Mouse (Mus musculus) cerebellum, adult 11-12 months (tissue): ENCODE measurements at regions not wholly inside any gene's neighbourhood (a gene's known extent, or its start where the extent isn't known, plus 50 kb on each side); places are given as distances from the start of the nearest gene placed in this dataset.
A peak's percentile ranks its signal among the peaks of the same experiment; 100 is the strongest.

Source experiments
- DNase-seq: peaks from one replicate; pipeline ENCODE4 v3.0.0; 2022

GRCm38 (mm10) chr8:92130025-92130557 is 227.3 kb upstream of the Irx5 start:
- no peak for DNase-seq

- peak; percentile 10 for DNase-seq
Observed at GRCm38 (mm10) chr8:92129241-92130015, 228.0 kb upstream of the Irx5 start.

DNA sequence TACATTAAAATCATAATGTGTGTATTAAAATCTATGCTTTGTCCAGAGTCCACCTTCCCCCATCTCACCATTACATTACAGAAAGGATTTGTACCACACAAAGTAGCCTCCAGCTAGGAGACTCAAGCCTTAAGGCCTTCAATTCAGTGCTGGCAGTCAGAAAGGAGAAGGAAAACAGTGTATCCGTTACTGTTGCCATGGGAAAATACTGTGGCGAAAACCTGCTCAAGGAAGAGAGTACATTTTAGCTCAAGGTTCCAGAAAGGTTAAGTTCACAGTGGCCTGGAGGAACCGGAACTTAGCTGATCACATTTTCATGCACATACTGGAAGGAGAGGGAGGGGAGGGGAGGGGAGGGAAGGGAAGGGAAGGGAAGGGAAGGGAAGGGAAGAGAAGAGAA is 231.8 kb upstream of the Irx5 start:
- no peak for DNase-seq

- no peak for DNase-seq
Observed at GRCm38 (mm10) chr8:92121296-92121695, 236.1 kb upstream of the Irx5 start.

- no peak for DNase-seq
Observed at GRCm38 (mm10) chr8:92115479-92116267, 241.8 kb upstream of the Irx5 start.

- DNase-seq, result no peak
Observed at GRCm38 (mm10) chr8:92114311-92115275, 242.8 kb upstream of the Irx5 start.

DNA sequence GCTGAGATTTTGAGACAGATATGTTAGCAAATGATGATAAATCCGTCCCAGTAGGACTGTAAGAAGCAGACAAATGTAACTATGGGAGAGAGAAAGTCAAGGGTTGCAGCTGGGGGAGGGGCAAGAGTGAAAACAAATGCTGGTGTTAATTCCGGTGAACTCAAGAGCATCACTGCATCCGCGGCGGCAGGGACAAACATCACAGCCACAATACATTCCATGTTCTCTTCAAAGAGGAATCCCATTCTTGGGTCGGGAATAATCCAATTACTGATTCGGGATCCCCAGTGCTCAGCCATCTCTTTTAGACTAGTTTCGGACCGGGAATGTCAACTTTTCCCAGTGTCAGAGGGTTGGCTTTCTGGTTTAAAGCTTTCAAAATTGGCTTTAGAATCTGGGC is 243.5 kb upstream of the Irx5 start:
- DNase-seq, result no peak

DNA sequence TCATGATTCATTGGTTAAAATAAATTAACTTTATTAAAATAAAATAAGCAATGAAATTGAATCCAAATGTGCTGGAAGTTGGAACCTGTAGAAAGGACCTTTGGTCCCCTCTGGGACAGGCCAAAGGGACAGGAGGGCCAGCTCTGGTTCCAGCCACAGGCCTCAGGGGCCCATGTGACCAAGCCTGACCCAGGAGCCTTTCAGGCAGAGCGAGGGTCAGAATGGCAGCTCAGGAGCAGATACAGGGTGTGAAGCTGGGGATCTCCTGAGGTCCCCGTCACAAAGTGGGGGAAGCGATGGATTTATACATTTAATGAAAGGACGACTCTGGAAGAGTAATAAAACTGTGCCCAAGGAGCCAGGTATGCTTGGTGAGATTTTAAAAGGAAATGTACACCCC is 244.0 kb upstream of the Irx5 start:
- DNase-seq, result no peak

GRCm38 (mm10) chr8:92104561-92104960 is 252.9 kb upstream of the Irx5 start:
- DNase-seq, result no peak

- no peak for DNase-seq
Observed at GRCm38 (mm10) chr8:92102521-92102920, 254.9 kb upstream of the Irx5 start.

DNA sequence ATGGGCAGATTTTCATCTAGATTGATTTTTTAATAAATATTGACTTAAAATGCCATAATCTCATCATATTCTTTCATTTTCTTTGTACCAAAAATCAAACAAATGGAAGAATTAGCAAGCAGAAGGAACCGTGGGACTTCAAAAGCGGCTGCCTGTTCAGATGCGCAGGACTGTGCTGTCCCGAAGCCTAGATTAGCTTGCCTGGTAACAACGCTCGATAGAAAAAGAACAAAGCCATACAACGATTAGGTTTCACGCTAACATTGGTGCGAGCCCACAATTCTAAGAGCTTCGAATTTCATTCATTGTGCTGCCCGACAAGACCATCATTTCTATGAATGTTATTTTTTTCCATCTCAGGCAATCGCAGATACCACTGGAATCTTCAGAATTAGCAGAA is 262.1 kb upstream of the Irx5 start:
- DNase-seq, result no peak

- DNase-seq, result no peak
Observed at GRCm38 (mm10) chr8:92084124-92084523, 273.3 kb upstream of the Irx5 start.

DNA sequence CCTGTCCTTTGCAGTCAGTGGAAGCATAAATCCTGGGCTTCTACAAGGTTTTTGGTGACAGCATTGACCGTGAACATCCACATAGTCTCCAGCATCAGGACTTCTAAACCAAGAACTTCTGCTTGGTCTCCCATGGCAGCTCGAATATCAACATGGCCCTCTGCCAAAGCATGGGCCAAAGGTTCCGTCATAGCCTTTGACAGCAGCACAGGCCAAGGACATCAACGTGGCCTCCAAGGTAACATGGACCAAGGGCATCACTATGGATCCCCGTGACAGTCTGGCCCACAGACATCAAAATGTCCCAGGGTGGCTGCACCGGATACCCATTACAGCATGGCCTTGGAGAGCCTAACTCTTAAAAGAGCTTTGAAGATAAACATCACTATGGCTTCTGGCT is 275.5 kb upstream of the Irx5 start:
- DNase-seq, result no peak

DNA sequence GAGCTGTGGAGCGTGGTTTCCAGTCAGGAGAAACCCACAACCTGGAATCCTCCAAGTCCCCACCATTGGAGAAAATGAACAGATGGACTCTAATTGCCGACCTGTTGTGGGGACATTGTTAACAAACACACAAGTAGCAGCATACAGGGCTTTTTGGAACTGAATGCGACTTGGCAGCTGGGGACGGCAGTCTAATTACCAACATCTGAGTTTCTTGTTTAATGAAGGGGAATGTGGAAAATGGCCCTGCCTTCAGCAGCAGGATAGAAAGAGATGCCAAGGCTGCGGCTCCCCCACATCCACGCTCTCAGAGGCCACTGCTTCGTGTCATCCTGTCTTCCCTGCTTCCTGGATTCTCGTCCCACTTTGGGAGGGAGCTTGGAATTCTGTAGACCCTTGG is 276.6 kb upstream of the Irx5 start:
- DNase-seq, result no peak

GRCm38 (mm10) chr8:92077611-92078010 is 275.7 kb upstream of the Irx3 start:
- no peak for DNase-seq

GRCm38 (mm10) chr8:92072254-92072615 is 270.4 kb upstream of the Irx3 start:
- DNase-seq, result no peak

DNA sequence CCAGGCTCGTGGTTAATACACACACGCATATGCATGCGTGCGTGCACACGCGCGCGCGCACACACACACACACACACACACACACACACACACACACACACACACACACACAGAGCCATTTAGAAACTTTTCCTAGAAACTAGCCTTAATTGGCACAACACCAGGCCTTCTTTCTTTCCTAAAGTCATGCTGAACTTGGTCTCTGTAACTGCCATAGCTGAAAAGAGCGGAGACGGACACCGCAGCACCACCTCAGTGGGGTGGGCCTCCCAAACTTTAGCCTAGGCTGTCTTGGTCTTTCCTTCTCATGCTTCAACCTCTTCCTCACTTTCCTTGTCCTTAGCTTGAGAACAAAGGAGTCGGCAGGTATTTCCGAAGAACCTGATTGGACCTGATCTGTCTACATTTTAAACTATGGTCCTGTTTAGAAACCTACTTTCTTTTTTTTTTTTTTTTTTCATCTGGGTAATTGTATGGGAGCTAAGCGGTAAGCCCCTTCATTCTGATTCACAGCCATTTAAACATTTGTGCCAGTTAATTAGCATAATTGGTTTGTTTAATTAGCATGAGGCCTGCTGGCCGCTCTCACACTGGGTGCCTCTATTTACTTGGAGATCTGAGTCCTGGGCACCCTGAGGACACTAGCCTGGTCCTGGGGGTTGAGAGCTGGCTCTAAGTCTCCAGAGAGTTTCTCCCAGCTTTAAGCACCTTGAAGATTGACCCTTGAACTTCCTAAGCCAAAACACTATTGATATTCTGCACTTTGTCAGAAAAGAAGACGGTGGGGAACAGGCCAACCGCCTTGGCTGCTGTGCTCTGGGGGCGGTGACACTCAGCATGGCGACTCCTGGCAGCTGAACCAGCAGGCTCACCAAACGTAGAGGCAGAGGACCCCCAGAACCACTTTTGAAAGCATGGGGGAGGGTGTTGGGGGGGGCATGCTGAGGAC is 269.7 kb upstream of the Irx3 start:
- no peak for DNase-seq

DNA sequence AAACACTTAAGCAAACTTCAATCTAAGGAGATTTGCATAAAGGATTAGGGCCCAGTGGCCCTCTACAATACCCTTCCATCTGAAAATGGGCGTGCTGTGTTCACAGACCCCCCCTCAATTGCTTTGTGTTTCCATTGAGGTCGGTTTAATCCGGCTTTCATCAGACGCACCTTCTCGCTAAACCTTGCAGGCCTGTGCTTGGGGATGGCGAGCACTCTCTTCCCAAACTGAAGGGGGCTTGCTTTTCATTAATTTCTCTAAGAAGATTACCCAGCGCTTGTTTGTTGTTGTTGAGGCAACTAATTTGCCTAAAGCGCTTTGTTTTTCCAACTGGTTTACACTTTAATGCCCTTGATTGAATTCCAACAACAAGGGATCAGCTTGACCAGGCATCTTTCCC is 268.8 kb upstream of the Irx3 start:
- DNase-seq, result no peak

GRCm38 (mm10) chr8:92066435-92066834 is 264.6 kb upstream of the Irx3 start:
- DNase-seq, result no peak

DNA sequence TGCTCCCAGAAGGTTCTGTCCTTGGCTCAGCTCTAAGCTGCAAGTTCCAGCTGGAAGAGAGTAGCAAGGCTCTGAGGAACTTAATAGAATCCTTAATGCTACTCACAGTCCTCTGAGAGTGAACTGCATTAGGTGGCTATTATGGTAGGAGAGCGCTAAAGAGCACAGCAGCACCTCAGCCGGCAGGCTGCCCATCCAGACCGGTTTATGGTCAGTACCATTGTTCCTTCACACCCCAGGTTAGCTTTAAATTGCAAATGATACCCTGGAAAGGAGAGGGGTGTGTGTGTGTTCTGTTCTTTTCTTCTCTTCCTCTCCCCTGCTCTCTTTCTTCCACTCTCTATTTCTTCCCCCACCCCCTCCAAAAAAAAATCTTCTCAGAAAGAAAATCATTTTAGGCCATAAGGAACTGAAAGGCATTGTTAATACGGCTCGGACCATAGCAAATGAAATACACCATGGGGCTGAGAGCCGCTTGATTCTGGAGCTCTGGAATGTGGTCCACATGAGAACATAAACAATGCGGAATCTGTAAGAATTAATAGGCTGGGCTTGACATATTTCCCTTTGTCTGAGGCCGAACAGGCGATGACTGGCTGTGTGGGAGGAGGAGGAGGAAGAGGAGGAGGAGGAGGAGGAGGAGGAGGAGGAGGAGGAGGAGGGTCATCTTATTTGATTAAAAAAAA is 263.8 kb upstream of the Irx3 start:
- no peak for DNase-seq

DNA sequence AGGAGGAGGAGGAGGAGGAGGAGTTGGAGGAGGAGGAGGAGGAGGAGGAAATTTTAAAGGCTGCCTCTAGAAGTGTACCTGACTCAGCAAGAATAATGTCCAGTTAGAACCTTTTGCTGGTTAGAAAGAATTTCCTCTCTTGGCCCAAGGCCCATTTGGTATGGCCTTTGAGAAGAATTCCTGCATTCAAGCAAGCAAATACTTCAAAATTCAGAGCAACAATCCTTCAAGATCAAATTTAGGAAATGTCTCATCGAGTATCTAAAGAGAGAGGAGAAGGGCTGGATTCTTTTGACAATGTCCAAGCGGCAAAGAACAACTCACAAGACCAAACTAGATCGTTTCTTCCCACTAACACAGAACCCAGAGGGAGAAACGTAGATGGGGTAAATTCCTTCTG is 263.1 kb upstream of the Irx3 start:
- DNase-seq, result no peak
